Mouse (Mus musculus) heart, adult 18-20 months (tissue): Measurements from ENCODE around the gene Ndrg4. TPM values are rescaled to one million over a fixed set of nuclear protein-coding genes. Genes with fewer than 3 reads are reported as not detected.
A peak's percentile ranks its signal among the peaks of the same experiment; 100 is the strongest.
"Not testable (repeated sequence)": the region's sequence is repeated elsewhere in the genome, so short reads cannot be mapped to it uniquely, and the experiment has no call there.

Experiments used
- DNase-seq, 2 experiments: peaks; one replicate each; pipeline ENCODE4 v3.0.0; 2021 to 2022; ENCODE audit warnings: mixed read lengths in 1 of 2
- long read RNA-seq, 2 experiments: library from polyadenylated mRNA; stranded (forward); transcript quantifications; one replicate each; pipeline ENCODE4 v2.0.0; 2021
- total RNA-seq, 2 experiments: library from RNA; stranded (reverse); gene quantifications; 2 replicates each; pipeline ENCODE4 v1.2.3; 2021

Gene Ndrg4
- total RNA-seq: 100 to 1,000 TPM; 144 to 150 TPM
- long read RNA-seq, experiment 1, transcript Ndrg4-208 (2 exons, 505 nt): minor isoform, 7 of 130 reads
- long read RNA-seq, experiment 1, transcript Ndrg4-202 (15 exons, 2,966 nt): major isoform, 84 of 130 reads
- long read RNA-seq, experiment 1, partial matches to known transcripts: 27 of 130 reads
- long read RNA-seq, experiment 1, other reads (novel, unspliced or antisense): 8 of 130 reads
- long read RNA-seq, experiment 2, transcript Ndrg4-202 (15 exons, 2,966 nt): major isoform, 70 of 112 reads
- long read RNA-seq, experiment 2, transcript Ndrg4-208 (2 exons, 505 nt): minor isoform, 10 of 112 reads
- long read RNA-seq, experiment 2, partial matches to known transcripts: 29 of 112 reads
- long read RNA-seq, experiment 2, other reads (novel, unspliced or antisense): 1 of 112 reads

GRCm38 (mm10) chr8:95676631-95677030, at the start of gene Ndrg4:
Gene Ndrg4 (plus strand): TSS chr8:95676980.
- no peak for DNase-seq

DNA sequence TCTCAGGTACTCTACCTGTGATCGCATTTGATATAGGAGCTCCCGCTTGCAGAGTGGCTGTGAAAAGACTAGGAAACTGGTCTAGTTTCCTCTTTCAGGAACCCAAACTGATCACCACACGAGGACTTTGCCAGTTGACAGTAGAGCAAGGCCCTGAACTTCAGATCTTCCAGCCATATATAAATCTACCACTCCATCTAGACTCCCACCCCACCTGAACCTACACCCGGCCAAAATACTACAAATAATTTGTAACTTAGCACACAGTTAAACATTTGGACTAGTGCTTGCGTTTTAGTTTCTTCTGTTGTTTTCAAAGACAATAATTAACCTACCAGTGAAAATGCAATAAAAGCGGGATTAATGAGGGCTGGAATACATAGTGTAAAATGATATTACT, 43.9 kb upstream of the Ndrg4 start:
- no peak for DNase-seq

DNA sequence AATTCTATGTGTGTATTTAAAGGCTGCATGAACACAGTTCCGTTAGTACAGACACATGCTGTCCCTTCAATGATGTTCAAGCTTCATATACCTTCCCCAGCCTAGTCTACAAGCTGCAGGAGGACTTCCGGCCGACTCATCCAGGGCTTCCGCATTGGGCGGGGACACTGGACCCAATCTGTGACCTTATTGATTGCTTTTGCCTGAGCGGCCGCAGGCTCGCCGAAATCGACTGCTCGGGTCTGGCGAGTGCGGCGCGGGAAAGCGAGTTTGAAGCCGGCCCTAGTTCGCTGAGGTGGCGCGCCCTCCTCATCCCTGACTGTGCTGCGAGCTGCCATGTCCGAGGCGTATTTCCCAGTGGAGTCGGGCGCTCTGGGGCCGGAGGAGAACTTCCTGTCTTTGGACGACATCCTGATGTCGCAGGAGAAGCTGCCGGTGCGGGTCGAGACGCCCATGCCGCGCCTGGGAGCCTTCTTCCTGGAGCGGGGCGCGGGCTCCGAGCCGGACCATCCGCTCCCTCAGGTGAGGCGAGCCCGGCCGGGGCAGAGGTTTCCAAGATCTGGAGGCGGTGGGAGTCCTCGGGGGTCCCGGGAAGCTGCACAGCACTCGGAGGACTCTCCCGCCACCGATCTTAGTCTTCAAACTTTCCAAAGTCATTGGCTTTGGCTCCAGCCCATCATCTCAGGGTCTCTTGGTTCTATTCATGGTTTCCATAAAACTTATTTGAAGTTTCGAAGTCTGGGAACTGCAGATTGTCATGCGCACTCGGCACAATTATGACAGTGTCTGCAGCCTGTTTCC, 43.3 kb upstream of the Ndrg4 start, which contains the start of gene Gins3:
Gene Gins3, plus strand, starts transcription at position 192 of the 801 bp plus-strand sequence.
- peak; percentile 94 to 97 for DNase-seq

- no peak for DNase-seq
These were observed 42.8 kb upstream of the Ndrg4 start for GRCm38 (mm10) chr8:95634063-95634340.

DNA sequence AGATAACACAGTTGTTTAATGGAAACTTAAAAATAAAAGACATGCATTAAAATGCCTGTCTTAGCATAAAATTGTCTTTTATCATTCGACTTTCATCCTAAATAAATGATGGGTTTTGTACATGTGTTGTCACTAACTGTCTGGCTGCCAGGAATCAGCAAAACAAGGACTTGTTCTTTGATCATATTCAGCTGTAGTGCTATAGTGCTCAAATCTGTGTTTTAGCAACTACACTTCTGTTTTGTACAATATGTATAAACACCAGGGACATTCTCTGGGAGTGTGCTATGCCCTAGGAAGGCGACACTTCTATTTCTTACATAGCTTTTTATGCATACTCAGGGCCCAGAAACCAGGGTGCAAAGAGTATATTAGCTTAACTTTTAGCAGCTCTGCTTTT, 31.8 kb upstream of the Ndrg4 start:
- no peak for DNase-seq

- DNase-seq: no peak
These were observed 28.5 kb upstream of the Ndrg4 start for GRCm38 (mm10) chr8:95648251-95648650.

DNA sequence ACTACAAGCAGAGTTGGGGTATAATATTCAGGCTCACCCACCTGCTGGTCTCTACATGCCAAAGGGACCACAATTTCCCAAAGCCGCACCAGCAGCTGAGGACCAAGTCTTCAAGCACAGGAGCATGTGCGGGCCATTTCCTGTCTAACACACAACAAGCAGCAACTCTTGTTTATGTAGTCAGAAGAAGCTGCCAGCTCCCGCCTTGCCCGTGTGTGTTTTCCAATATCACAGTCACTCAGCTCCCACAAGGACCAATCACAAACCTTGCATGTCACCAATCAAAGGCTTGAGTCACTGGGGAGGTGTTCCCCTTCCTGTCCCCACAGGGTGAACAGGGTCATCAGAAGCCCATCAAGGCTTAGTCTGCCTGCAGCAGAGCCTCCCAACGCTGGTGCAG, 23.4 kb upstream of the Ndrg4 start:
- DNase-seq: no peak

DNA sequence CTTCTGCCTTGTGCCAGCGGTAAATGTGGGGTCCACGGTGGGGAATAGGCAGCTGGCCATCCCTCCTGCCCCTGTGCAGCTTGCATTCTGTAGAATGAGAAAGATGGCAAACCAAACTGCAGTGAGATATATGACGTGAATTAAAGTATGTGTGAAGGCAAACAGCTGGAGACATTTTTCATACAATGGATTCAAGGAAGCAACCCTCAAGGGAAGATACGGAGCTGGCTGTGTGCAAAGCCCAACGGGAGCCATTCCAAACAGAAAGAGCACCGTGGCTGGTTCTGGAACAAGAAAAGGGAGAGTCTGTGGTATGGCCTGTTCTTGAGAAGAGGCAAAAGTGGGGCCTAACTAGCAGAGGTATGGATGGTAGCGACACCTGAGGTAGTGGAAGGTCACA, 20.9 kb upstream of the Ndrg4 start:
- DNase-seq: no peak

DNA sequence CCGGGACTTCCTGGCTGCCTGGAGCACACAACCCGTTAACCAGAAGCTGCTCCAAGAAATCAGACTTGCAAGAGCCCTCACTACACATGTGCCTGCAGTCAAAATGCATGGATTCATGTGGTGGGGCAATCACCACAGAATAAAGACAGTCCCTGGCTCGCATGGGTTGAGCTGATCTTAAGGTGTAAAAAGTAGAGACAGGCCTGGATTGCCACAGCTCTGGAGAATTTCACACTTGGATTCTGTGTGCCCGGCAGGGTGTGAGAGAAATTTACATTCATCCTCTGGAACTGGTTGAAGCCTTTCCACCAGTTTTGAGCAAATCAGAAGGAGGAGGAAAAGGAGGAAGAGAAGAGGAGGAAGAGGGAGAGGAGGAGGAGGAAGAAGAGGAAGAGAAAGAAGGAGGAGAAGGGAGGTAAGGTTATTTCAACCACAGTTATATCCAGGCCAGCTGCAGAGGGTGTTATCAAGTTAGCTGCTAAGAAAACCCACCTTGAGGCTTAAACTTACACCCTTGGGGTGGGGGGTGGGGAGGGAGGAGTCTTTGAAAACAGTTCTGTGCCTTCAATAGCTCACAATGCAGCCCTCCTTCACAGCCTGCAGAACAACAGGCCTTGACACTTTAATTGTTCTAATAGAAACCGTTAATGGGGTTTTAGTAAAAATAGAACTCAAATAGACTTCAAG, 20.3 kb upstream of the Ndrg4 start:
- no peak for DNase-seq

GRCm38 (mm10) chr8:95657523-95657922, 19.3 kb upstream of the Ndrg4 start:
- no peak for DNase-seq

DNA sequence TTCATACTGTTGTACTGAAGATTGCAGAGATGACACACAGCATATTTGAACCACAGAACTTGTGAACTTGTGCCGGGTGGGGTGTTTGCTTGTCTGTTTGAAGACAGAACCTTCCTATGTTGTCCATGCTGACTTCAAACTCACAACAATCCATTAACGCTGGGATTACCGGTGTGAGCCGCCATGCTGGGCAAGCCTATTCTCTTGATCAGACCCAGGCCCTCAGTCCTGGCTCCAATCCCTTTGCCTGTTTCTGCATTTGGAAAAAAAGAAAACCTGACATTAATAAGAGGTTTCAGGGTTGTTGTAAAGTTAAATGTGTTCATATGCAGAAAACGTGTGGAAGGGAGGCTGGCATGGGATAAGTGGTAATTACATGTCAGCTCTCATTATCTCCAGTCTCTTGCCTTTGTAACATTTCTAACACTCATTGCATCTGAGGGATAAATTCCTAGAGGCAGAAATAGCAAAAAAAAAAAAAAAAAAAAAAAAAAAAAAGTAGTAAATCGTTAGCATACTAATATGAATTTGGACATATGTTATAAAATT, 16.4 kb upstream of the Ndrg4 start:
- DNase-seq: no peak

GRCm38 (mm10) chr8:95661085-95661484, 15.7 kb upstream of the Ndrg4 start:
- DNase-seq: no peak

DNA sequence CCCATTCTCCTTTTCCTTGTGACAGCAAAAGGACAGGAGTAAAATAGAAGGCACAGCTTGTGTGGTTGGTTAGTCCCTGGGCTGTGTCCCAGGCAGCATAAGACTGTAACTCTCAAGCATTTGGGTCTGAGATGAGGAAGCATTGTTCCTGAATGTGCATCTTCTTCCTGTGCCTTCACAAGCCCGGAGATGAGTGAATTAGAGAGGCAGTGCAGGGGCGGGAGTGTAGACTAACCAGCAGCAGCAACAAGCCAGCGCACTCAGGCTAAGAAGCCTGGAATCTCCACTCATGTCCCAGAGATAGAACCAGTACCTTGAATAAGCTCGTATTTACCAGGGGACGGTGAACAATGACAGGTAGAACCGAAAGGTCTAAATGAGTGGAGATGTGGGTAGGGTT, 15.2 kb upstream of the Ndrg4 start:
- no peak for DNase-seq

DNA sequence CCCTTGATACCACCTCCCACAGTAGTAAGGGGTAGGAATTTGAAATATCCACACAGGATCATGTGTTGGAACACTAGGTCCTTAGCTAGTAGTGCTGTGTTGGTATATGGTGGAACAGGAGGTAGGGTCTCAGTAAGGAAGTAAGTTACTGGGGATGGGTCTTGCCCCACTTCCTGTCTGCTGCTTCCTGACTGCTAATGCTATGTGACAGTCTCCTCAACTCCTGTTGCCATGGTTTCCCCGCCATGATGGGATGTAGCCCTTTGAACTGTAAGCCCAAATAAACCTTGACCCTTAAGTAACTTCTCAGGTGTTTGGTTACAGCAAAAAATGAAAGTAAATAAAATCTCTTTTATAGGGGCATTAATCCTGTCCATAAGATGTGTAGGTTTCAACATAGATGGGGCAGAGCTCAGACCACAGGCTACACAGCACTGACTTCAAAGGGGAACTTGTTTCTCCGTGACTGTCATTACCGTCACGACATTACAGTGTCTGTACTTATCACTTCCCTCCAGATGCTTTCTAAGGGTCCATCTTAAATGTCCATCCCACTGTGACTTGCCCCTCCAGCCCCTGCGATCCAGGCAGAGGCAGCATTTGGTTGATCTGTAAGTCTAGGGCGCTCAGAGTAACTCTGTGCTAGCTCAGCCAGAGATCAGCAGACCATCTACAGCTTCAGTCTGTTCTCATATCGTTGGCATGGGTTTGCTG, 13.7 kb upstream of the Ndrg4 start:
- no peak for DNase-seq

- DNase-seq: no peak
These were observed 13.2 kb upstream of the Ndrg4 start for GRCm38 (mm10) chr8:95663599-95663949.

- DNase-seq: not testable (repeated sequence)
These were observed 10.8 kb upstream of the Ndrg4 start for GRCm38 (mm10) chr8:95665813-95666452.

DNA sequence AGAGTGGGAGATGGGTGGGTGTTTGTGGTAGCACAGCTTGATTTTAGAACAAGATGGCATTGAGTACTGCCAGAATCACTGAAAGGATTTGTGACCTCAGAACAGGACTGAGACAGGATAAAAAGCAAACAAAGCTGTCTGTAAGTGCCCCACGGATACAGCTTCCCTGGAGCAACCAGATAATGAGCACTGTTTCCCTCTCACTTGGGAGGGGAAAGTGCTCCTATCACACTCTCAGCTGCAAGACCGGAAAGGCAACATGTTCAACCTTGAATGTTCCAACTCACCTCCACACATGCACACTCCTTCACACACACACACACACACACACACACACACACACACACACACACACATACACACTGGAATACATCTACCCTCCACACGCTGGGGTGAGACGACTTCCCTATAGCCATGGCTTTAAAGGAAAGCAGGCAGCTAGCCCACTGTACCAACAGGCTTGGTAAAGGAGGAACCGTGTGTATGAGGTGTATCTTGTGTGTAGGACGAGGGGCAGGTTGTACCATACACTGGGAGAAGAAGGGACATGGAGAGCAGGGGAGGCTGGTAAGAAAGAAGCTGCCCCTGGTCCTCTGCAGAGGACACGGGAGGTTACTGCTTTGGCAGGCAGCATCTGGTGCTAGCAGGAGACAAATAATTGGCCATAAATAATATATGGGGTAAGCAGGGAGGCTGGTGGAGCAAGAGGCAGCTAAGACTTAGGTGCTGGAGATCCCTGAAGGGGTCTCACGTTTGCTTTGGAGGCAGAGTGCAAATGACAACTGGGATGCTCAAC, 8.4 kb upstream of the Ndrg4 start:
- DNase-seq: no peak

DNA sequence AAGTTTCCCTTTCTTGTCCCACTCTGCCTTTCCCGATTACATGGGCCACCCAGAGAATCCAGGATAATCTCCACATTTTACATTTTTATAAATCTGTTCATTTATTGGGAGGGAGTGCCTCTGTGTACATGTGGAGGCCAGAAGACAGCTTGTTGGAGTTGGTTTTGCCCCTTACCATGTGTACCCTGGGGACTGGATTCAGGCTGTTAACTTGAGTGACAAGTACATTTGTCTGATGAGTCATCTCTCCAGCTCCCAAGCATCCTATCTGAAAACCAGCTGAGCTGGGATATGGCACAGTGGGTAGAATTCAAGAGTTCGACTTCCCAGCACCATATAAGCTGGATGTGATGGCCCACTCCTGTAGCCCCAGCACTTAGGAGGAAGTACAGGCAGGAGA, 6.8 kb upstream of the Ndrg4 start:
- no peak for DNase-seq

GRCm38 (mm10) chr8:95671861-95672260, 4.9 kb upstream of the Ndrg4 start:
- no peak for DNase-seq

- DNase-seq: no peak
These were observed 4.0 kb upstream of the Ndrg4 start for GRCm38 (mm10) chr8:95672811-95673210.

GRCm38 (mm10) chr8:95677591-95678023, 827 bp downstream of the Ndrg4 start:
- no peak for DNase-seq
